Mouse (Mus musculus) cerebellum, adult 8-10 months (tissue): ENCODE measurements around the gene Rsph10b.
"Not testable (repeated sequence)": the region's sequence is repeated elsewhere in the genome, so short reads cannot be mapped to it uniquely, and the experiment has no call there.

Source experiments
- DNase-seq: peaks from one replicate; pipeline ENCODE4 v3.0.0; 2022

Rsph10b gene

DNA sequence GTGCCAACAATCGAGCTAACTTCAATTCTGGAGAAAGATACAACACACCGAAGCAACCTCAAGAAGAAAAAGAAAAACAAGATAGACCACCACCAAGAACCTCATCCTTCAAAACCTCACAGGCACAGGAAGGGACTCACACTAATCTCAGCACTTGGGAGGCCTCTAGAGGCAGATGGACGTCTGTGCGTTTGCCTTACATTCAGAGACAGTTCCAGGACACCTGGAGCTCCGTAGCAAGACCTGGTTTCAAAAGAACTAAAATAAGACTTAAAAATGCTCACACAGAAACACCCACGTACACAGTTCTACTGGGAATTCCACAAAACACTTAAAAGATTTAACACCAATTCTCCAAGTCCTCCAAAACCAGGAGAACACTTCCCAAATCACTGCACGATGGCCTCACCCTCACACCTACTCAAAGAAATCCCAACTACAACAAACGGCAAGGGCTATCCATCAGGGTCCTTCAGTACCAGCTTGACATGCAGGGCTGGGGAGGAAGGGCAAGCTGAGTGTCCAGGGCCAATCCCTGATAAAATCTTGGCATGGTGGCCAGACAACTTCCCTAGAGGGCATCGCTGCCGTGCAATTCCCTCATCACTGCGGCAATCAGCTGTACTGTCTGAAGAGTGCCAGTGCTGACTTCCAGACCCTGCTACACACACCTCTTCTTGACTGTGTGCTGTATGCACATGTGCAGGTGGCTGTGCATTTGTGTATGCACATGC, 62.0 kb downstream of the Rsph10b start:
- no peak for DNase-seq

- no peak for DNase-seq
These were observed 66.6 kb downstream of the Rsph10b start for GRCm38 (mm10) chr5:143999409-143999808.

GRCm38 (mm10) chr5:144002461-144003192, 69.8 kb downstream of the Rsph10b start:
- DNase-seq = no peak

DNA sequence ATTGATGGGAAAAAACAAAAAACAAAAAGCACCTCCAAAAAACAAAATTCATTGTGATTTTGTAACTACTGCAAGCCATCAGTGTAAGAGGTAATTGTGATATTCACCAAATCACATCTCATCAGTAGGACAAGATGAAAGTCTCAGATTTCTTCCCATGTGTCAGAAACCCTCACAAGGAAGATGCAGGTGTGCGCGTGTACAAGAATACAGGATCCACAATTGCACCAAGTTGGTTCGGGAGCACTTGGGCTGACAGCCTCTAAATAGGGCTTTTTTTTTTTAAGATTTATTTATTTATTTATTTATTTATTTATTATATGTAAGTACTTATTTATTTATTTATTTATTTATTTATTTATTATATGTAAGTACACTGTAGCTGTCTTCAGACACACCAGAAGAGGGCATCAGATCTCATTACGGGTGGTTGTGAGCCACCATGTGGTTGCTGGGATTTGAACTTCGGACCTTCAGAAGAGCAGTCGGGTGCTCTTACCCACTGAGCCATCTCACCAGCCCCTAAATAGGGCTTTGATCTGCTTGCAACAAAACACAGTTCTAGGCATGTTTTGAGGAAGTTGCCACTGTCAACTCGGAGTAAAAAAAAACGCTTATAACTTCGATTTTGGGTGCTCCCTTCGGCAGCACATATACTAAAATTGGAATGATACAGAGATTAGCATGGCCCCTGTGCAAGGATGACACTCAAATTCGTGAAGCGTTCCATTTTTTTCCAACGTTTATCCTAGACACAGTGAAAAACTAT, 80.7 kb downstream of the Rsph10b start:
- not testable (repeated sequence) for DNase-seq

DNA sequence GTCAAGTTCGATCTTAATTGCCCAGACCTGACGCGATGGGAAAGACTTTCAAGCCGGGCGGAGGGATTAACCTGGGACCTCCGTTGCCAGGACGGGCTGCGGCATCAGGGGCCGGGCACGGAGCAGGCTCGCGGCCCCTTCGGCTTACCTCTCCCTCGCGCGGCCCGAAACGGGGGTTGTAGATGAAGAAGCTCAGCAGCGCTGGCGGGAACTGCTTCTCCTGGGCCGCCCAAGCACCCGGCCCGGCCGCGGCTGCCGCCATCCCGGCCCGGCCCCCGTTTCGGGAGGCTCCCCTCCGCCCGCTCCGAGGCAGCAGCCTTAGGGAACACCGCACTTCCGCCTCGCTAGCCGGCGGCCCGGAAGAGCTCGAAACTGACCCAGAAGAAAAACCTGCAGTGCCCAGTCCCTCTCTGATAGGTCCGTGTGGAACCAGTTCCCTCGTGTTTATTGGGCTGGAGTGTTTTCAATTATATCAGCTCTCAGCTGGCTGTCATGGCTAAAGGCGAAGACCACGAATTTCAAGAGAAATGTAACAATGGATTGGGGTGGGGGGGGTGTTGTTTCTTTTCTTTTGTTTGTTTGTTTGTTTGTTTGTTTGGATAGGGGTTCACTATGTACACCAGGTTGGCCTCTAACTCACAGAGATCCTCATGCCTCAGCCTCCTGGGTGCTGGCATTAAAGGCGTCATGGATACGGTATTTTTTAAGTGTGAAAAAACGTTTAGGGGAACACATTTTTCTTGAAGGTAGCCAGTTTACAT, 81.9 kb downstream of the Rsph10b start, which contains the start of gene Ccz1:
Gene Ccz1 (minus strand): TSS at position 327 of the 761 bp plus-strand sequence.
- DNase-seq = peak; percentile 65

DNA sequence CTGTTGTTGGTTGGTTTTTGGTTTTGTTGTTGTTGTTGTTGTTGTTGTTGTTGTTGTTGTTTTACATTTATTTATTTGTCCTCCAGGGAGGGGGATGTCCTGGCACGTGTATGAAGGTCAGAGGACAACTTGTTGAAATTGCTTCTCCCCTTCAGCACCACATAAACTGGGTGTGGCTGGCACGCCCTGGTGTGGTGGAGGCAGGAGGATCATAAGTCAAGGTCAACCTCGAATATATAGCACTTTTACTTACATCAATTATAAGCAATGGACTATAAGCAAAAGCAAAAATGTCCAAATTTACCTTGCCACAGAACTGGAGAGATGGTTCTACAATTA, 82.4 kb downstream of the Rsph10b start:
- no peak for DNase-seq

DNA sequence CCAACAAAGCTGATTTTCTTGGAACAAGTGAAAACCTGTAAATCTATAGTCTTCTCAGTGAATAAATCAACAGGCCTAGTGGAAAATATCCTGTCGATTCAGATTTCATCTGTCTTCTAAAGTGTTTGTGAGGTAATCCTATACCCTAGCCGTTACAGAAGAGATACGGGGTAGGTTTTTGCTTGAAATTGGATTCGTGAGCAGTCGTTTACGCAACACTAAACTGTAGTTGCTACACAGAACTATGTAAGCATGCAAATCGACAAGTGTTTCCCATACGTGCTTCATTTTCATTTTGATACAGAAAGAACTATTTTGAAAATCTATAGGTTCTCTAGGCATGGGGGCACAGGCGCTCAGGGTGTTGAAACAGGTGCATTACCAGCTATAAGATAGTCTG, 83.0 kb downstream of the Rsph10b start:
- DNase-seq = no peak

GRCm38 (mm10) chr5:144026620-144027263, 93.9 kb downstream of the Rsph10b start, which contains the start of gene Ocm:
Gene Ocm, minus strand, starts transcription at chr5:144026670.
- no peak for DNase-seq

DNA sequence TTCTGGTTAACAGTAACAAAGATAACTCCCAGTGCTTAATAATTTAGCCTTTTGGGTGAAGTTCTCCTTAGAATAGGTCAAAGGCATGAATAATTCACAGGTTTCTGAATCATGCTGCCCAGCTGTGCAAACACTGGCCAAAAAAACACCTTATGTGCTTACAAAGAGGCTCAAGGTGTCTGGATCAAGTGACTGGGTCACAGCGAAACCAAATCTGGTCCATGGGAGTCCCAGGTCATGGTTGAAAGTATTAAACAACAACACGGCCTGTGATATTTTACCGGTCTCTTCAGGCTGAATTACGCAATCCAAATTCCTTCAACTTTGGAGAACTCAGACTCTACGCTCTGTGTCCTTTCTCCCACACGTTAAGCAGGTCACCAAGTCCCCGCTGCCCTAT, 99.7 kb downstream of the Rsph10b start:
- no peak for DNase-seq

- DNase-seq = no peak
These were observed 101.7 kb downstream of the Rsph10b start for GRCm38 (mm10) chr5:144034567-144034966.
